Mouse (Mus musculus): ENCODE results near the gene 1700025G04Rik. TPM values are rescaled to one million over a fixed set of nuclear protein-coding genes. Genes with fewer than 3 reads are reported as not detected.
"Not testable (repeated sequence)": the region's sequence is repeated elsewhere in the genome, so short reads cannot be mapped to it uniquely, and the experiment has no call there.

The 1700025G04Rik gene
- polyA plus RNA-seq, 1 experiment from 2014 or later = 20.6 TPM

DNA sequence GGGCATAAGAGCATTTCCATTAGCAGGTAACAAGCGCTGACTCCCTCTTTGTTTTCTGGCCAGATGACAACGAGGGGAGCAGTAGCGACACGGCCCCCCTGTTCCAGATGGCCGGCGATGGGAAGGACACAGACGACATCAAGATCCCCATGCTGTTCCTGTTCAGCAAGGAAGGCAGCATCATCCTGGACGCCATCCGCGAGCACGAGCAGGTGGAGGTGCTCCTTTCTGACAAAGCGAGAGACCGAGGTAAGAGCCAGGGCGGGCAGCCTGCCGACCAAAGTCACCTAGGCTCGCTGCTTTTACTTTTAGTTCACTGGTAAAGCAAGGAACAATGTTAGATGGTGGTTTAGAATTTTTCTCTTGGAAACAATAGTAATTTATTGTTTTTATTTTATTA, 278.5 kb downstream of the 1700025G04Rik start:
- H3K27me3 ChIP-seq (ENCODE audit: control insufficient read depth, insufficient read depth, low read length) = no peaks in the 10 kb centered on the region
- 91% methylated on average over 16 of the region's 16 CpGs for WGBS
- H3K9me3 ChIP-seq (ENCODE audit: control insufficient read depth, low read length) = no peaks in the 10 kb centered on the region
- H3K4me3 ChIP-seq (ENCODE audit: low read depth, low read length) = no peak overlapping the region
- peaks cover 19% of the 10 kb centered on the region for H3K36me3 ChIP-seq (ENCODE audit: control insufficient read depth, insufficient read depth, low read length)
- no peak overlapping the region for H3K4me2 ChIP-seq (replicated peaks; ENCODE audit: low read depth)
- ATAC-seq (ENCODE audit: low FRiP score, low TSS enrichment) (no peak), DNase-seq (ENCODE audit: low spot score) (no peak)
- TF ChIP-seq CTCF (IDR thresholded peaks at IDR 0.05; ENCODE audit: low read depth) (no peak), EP300 (optimal IDR thresholded peaks at IDR 0.05) (no peak)
- no peak overlapping the region for H3K9ac ChIP-seq (ENCODE audit: low read length)
- no peaks in the 10 kb centered on the region for H3K4me1 ChIP-seq (replicated peaks; ENCODE audit: control insufficient read depth, insufficient read depth)
- no peak overlapping the region for H3K27ac ChIP-seq (replicated peaks)

DNA sequence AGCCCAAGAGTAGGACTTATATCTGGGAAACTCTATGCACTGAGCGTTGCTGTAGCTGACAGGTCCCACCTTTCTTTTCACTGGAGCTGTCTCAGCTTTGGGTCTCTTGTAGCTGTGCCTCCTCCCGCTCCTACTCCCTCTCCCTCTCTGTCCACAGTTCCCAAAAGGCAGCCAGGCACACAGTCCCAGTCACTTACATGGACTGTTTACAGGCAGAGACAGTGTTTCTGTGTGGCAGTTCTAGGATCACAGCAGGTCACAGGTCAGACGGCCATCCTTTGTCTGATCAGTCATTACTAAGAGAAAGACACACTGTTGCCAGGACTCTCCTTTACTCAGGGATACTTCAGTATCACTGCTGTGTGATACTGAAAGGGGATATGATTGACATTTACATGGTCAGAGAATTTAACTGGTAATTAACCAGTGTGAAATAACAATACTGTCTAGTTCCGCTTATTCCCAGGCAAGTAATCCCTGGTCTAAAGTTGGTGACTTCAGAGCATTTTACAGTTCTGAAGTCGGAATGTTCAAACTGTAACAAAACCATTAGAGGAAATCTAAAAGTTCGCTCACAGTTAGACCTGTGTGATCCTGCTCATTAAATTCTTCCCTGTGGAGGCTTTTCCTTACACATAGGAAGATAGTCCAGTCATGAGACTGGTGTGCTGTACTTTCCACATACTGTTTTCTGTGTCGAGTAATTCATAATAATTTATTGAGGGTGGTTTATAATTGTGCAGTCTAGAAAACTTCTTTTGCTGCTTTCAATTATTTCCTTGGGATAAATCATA, 279.1 kb downstream of the 1700025G04Rik start:
- H3K27ac ChIP-seq (replicated peaks) = no peak overlapping the region
- H3K4me2 ChIP-seq (replicated peaks; ENCODE audit: low read depth) = no peak overlapping the region
- no peaks in the 10 kb centered on the region for H3K4me1 ChIP-seq (replicated peaks; ENCODE audit: control insufficient read depth, insufficient read depth)
- H3K9me3 ChIP-seq (ENCODE audit: control insufficient read depth, low read length) = no peaks in the 10 kb centered on the region
- H3K4me3 ChIP-seq (ENCODE audit: low read depth, low read length) = no peak overlapping the region
- H3K9ac ChIP-seq (ENCODE audit: low read length) = no peak overlapping the region
- TF ChIP-seq EP300 (optimal IDR thresholded peaks at IDR 0.05) (no peak), CTCF (IDR thresholded peaks at IDR 0.05; ENCODE audit: low read depth) (no peak)
- no peak for ATAC-seq (ENCODE audit: low FRiP score, low TSS enrichment)
- peaks cover 19% of the 10 kb centered on the region for H3K36me3 ChIP-seq (ENCODE audit: control insufficient read depth, insufficient read depth, low read length)
- DNase-seq (ENCODE audit: low spot score) = no peak
- WGBS = 75% methylated on average over 7 of the region's 7 CpGs
- no peaks in the 10 kb centered on the region for H3K27me3 ChIP-seq (ENCODE audit: control insufficient read depth, insufficient read depth, low read length)

DNA sequence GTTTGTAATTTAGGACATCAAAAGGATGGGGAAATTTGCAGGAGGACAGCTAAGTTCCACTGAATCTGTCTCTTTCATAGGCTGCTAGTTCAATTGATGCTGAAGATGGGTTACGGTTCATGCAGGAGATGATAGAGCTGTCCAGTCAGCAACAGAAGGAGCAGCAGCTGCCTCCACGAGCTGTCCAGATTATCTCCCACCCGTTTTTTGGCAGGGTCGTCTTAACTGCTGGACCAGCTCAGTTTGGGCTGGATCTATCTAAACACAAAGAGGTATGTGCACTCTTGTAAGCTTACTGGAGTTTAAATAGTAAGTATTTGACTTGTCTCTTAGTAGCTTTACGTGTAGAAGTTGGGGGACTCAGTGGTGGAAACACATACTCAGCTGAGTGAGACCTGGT, 282.6 kb downstream of the 1700025G04Rik start:
- no peaks in the 10 kb centered on the region for H3K4me1 ChIP-seq (replicated peaks; ENCODE audit: control insufficient read depth, insufficient read depth)
- no peak overlapping the region for H3K9ac ChIP-seq (ENCODE audit: low read length)
- H3K27me3 ChIP-seq (ENCODE audit: control insufficient read depth, insufficient read depth, low read length) = no peaks in the 10 kb centered on the region
- no peak overlapping the region for H3K27ac ChIP-seq (replicated peaks)
- DNase-seq (ENCODE audit: low spot score) (no peak), ATAC-seq (ENCODE audit: low FRiP score, low TSS enrichment) (no peak)
- no peaks in the 10 kb centered on the region for H3K9me3 ChIP-seq (ENCODE audit: control insufficient read depth, low read length)
- no peak overlapping the region for H3K4me3 ChIP-seq (ENCODE audit: low read depth, low read length)
- 65% methylated on average over 5 of the region's 5 CpGs for WGBS
- H3K4me2 ChIP-seq (replicated peaks; ENCODE audit: low read depth) = no peak overlapping the region
- H3K36me3 ChIP-seq (ENCODE audit: control insufficient read depth, insufficient read depth, low read length) = peaks cover 17% of the 10 kb centered on the region
- TF ChIP-seq CTCF (IDR thresholded peaks at IDR 0.05; ENCODE audit: low read depth) (no peak), EP300 (optimal IDR thresholded peaks at IDR 0.05) (no peak)

DNA sequence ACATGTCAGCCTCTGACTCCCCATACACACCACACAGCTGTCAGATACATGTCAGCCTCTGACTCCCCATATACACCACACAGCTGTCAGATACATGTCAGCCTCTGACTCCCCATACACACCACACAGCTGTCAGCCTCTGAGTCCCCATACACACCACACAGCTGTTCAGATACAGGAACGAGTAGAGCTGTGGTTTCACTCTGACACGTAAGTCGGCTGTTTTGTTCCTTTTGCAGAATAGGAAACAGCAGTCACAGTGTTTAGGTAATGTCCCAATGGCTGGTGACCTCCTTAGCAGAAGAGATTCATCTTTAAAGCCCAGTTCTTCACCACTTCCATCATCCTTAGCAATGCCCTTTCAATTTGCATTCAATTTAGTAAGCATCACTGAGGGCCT, 287.1 kb downstream of the 1700025G04Rik start:
- not testable (repeated sequence) for H3K4me3 ChIP-seq (ENCODE audit: low read depth, low read length); H3K9ac ChIP-seq (ENCODE audit: low read length); ATAC-seq (ENCODE audit: low FRiP score, low TSS enrichment); H3K27me3 ChIP-seq (ENCODE audit: control insufficient read depth, insufficient read depth, low read length); H3K9me3 ChIP-seq (ENCODE audit: control insufficient read depth, low read length); H3K27ac ChIP-seq (replicated peaks); H3K4me2 ChIP-seq (replicated peaks; ENCODE audit: low read depth); DNase-seq (ENCODE audit: low spot score); H3K4me1 ChIP-seq (replicated peaks; ENCODE audit: control insufficient read depth, insufficient read depth)
- 61% methylated on average over 3 of the region's 3 CpGs for WGBS
- H3K36me3 ChIP-seq (ENCODE audit: control insufficient read depth, insufficient read depth, low read length) = peaks cover 17% of the 10 kb centered on the region
